Mouse (Mus musculus) small intestine, adult 2 months (tissue): ENCODE data around the gene Rdh5.

ENCODE experiments used
- CTCF ChIP-seq: fragments of 200-500 bp; IDR thresholded peaks from 2 replicates; pipeline ENCODE4 v1.5.1; 2012; ENCODE audit warnings: low read depth, mild to moderate bottlenecking, control low read depth, inconsistent platforms, low read length, moderate library complexity, mixed read lengths; ENCODE audit not compliant: insufficient replicate concordance, insufficient read length; ENCODE audit errors: extremely low read depth
- POLR2A ChIP-seq: fragments of 200-500 bp; IDR thresholded peaks from 2 replicates; pipeline ENCODE4 v1.6.1; 2012; ENCODE audit warnings: low read depth, mild to moderate bottlenecking, control low read depth, inconsistent platforms, low read length, moderate library complexity

GRCm38 (mm10) chr10:128931441-128931840, 8.8 kb upstream of the Rdh5 start:
- TF ChIP-seq CTCF (no peak), POLR2A (no peak)
